Mouse (Mus musculus) olfactory bulb, adult 2 months (tissue): ENCODE data around the gene Gkap1. TPM values are rescaled to one million over a fixed set of nuclear protein-coding genes. Genes with fewer than 3 reads are reported as not detected.

Source experiments
- H3K27ac ChIP-seq: fragments of 200-500 bp; 2 replicates; pipeline ENCODE4 v1.5.1; 2012; ENCODE audit warnings: low read depth, low read length; ENCODE audit not compliant: insufficient read depth
- H3K4me1 ChIP-seq: fragments of 200-500 bp; 2 replicates; pipeline ENCODE4 v1.6.1; 2012; ENCODE audit warnings: low read length; ENCODE audit not compliant: control insufficient read depth, insufficient read depth
- H3K4me3 ChIP-seq: fragments of 200-500 bp; 2 replicates; pipeline ENCODE4 v1.5.1; 2012; ENCODE audit warnings: mild to moderate bottlenecking, low read depth, low read length, moderate library complexity; ENCODE audit not compliant: insufficient read depth
- CTCF ChIP-seq: fragments of 200-500 bp; IDR thresholded peaks from 2 replicates; pipeline ENCODE4 v1.5.1; 2012; ENCODE audit warnings: low read depth, mild to moderate bottlenecking, low read length, moderate library complexity; ENCODE audit not compliant: insufficient read depth
- POLR2A ChIP-seq: fragments of 200-500 bp; IDR thresholded peaks from 2 replicates; pipeline ENCODE4 v1.6.1; 2012; ENCODE audit warnings: mild to moderate bottlenecking, low read depth, low read length, moderate library complexity; ENCODE audit not compliant: insufficient read depth
- WGBS: fragments of 180-500 bp; shearing (Covaris S2); methylation state at CpG from one replicate; pipeline ENCODE4 v1.1.7; 2018; 5-methylcytosine and 5-hydroxymethylcytosine counted together
- polyA plus RNA-seq: library from polyadenylated mRNA; stranded (reverse); fragments of >200 nt; gene quantifications from 2 replicates; pipeline ENCODE4 v1.2.4, GENCODE M21; 2012; ENCODE audit warnings: low replicate concordance; ENCODE audit not compliant: missing spikeins, insufficient read depth, insufficient read length

Gene Gkap1
- polyA plus RNA-seq, 1 experiment, result not detected

GRCm38 (mm10) chr13:58232070-58232469 lies 43.4 kb downstream of the Gkap1 start:
- TF ChIP-seq POLR2A (no peak), CTCF (no peak)
- WGBS, result 90% methylated on average over 8 of the region's 8 CpGs
- Histone ChIP-seq H3K27ac (no peak overlapping the region), H3K4me3 (no peak overlapping the region), H3K4me1 (no peaks in the 10 kb centered on the region)

GRCm38 (mm10) chr13:58228624-58229023 lies 46.9 kb downstream of the Gkap1 start:
- Histone ChIP-seq H3K27ac (no peak overlapping the region), H3K4me1 (no peaks in the 10 kb centered on the region), H3K4me3 (no peak overlapping the region)
- WGBS, result 88% methylated on average over 2 of the region's 2 CpGs
- no peak for TF ChIP-seq POLR2A
- TF ChIP-seq CTCF, result no peak

GRCm38 (mm10) chr13:58225694-58226093 lies 49.8 kb downstream of the Gkap1 start:
- no peak overlapping the region for H3K27ac ChIP-seq
- H3K4me1 ChIP-seq, result no peaks in the 10 kb centered on the region
- no peak overlapping the region for H3K4me3 ChIP-seq
- 60% methylated on average over 8 of the region's 8 CpGs for WGBS
- no peak for TF ChIP-seq POLR2A
- TF ChIP-seq CTCF, result no peak

- H3K4me3 ChIP-seq, result no peak overlapping the region
- TF ChIP-seq CTCF, result no peak
- no peak for TF ChIP-seq POLR2A
- WGBS, result 82% methylated on average over 3 of the region's 3 CpGs
- no peaks in the 10 kb centered on the region for H3K4me1 ChIP-seq
- H3K27ac ChIP-seq, result no peak overlapping the region
These were observed 55.3 kb downstream of the Gkap1 start for GRCm38 (mm10) chr13:58220206-58220605.

- Histone ChIP-seq H3K4me1 (peaks cover 4% of the 10 kb centered on the region), H3K27ac (no peak overlapping the region), H3K4me3 (no peak overlapping the region)
- TF ChIP-seq POLR2A (no peak), CTCF (no peak)
- 94% methylated on average over 2 of the region's 2 CpGs for WGBS
These were observed 58.0 kb downstream of the Gkap1 start for GRCm38 (mm10) chr13:58217536-58217935.

GRCm38 (mm10) chr13:58216395-58216794 lies 59.1 kb downstream of the Gkap1 start:
- H3K27ac ChIP-seq, result no peak overlapping the region
- H3K4me3 ChIP-seq, result no peak overlapping the region; the same call in 1 of the 2 replicates
- no peak for TF ChIP-seq CTCF
- TF ChIP-seq POLR2A, result no peak
- peaks cover 7% of the 10 kb centered on the region for H3K4me1 ChIP-seq
- WGBS, result 84% methylated on average over 9 of the region's 9 CpGs

- TF ChIP-seq POLR2A (peak; percentile 90), CTCF (0 out of 2 replicates have a peak, but pooled peaks have one; percentile 15)
- Histone ChIP-seq H3K4me3 (peak within 1 kb of the TSS; percentile 68), H3K27ac (peak within 1 kb of the TSS; percentile 95), H3K4me1 (peaks cover 7% of the 10 kb centered on the region)
- WGBS, result 2% methylated on average over 62 of the region's 62 CpGs
These were observed 59.7 kb downstream of the Gkap1 start, which contains the start of gene Ubqln1 for GRCm38 (mm10) chr13:58215592-58216341. Ubqln1 (minus strand) TSS chr13:58215653.

- H3K4me3 ChIP-seq, result peak overlapping the region; percentile 68
- peaks cover 7% of the 10 kb centered on the region for H3K4me1 ChIP-seq
- WGBS, result under 1% methylated on average over 48 of the region's 48 CpGs
- H3K27ac ChIP-seq, result 0 out of 2 replicates have a peak overlapping the region, but pooled peaks have one; percentile 26
- TF ChIP-seq POLR2A (no peak), CTCF (no peak)
These were observed 60.3 kb downstream of the Gkap1 start for GRCm38 (mm10) chr13:58215253-58215591.

GRCm38 (mm10) chr13:58214346-58215252 lies 60.9 kb downstream of the Gkap1 start:
- TF ChIP-seq POLR2A (no peak), CTCF (no peak)
- 2% methylated on average over 49 of the region's 49 CpGs for WGBS
- H3K27ac ChIP-seq, result 0 out of 2 replicates have a peak overlapping the region, but pooled peaks have one; percentile 26
- H3K4me3 ChIP-seq, result peak overlapping the region; percentile 68
- peaks cover 7% of the 10 kb centered on the region for H3K4me1 ChIP-seq
